Mouse (Mus musculus) stomach, postnatal 0 days (tissue): ENCODE measurements around the gene Pde2a.

Experiments used
- CTCF ChIP-seq: IDR thresholded peaks from 2 replicates; pipeline ENCODE4 v1.5.1; 2016; ENCODE audit warnings: antibody characterized with exemption, low read depth, mild to moderate bottlenecking, moderate library complexity
- EP300 ChIP-seq: optimal IDR thresholded peaks from 2 replicates; pipeline ENCODE3; 2016; ENCODE audit warnings: antibody characterized with exemption

- TF ChIP-seq CTCF (no peak), EP300 (no peak)
Observed at GRCm38 (mm10) chr7:101384931-101385330, 36.6 kb upstream of the Pde2a start.
